Mouse (Mus musculus) liver, embryonic 16.5 days (tissue): ENCODE results near the gene Atxn7l3b. TPM values are rescaled to one million over a fixed set of nuclear protein-coding genes. Genes with fewer than 3 reads are reported as not detected.
"Not testable (repeated sequence)": the region's sequence is repeated elsewhere in the genome, so short reads cannot be mapped to it uniquely, and the experiment has no call there.

Experiments
- ATAC-seq: fragments of 200-750 bp; cut with Nextera tagmentation; 2 replicates; pipeline ENCODE4 v1.8.0; 2017; ENCODE audit warnings: low read depth, mild to moderate bottlenecking, moderate number of reproducible peaks, moderate library complexity
- H3K27ac ChIP-seq: fragments of 300-500 bp; sonication (generic); 2 replicates; pipeline ENCODE4 v1.5.1; 2014; ENCODE audit warnings: mild to moderate bottlenecking, low read length
- H3K27me3 ChIP-seq: fragments of 300-500 bp; sonication (generic); 2 replicates; pipeline ENCODE4 v1.6.1; 2014; ENCODE audit warnings: low read depth, low read length, mixed read lengths; ENCODE audit not compliant: control insufficient read depth, insufficient read depth
- H3K36me3 ChIP-seq: fragments of 300-500 bp; sonication (generic); 2 replicates; pipeline ENCODE4 v1.6.1; 2014; ENCODE audit warnings: mild to moderate bottlenecking; ENCODE audit not compliant: control insufficient read depth, insufficient read depth
- H3K4me1 ChIP-seq: fragments of 300-500 bp; sonication (generic); 2 replicates; pipeline ENCODE4 v1.6.1; 2014; ENCODE audit warnings: low read depth, low read length, mixed read lengths; ENCODE audit not compliant: control insufficient read depth
- H3K4me2 ChIP-seq: fragments of 300-500 bp; sonication (generic); 2 replicates; pipeline ENCODE4 v1.6.1; 2014; ENCODE audit warnings: low read depth, low read length, mixed read lengths
- H3K4me3 ChIP-seq: fragments of 300-500 bp; sonication (generic); 2 replicates; pipeline ENCODE4 v1.5.1; 2014; ENCODE audit warnings: low read depth, mild to moderate bottlenecking, low read length
- H3K9ac ChIP-seq: fragments of 300-500 bp; sonication (generic); 2 replicates; pipeline ENCODE4 v1.6.1; 2014; ENCODE audit warnings: low read depth, low read length
- H3K9me3 ChIP-seq: fragments of 300-500 bp; sonication (generic); replicated peaks from 2 replicates; pipeline ENCODE4 v1.6.1; 2016; ENCODE audit warnings: low read length; ENCODE audit not compliant: control insufficient read depth
- WGBS: fragments of 180-500 bp; shearing (Covaris S2); extraction: QIAGEN DNeasy Blood & Tissue Kit; methylation state at CpG from one replicate; pipeline ENCODE4 v1.1.7; 2014; ENCODE audit not compliant: insufficient replicate concordance; 5-methylcytosine and 5-hydroxymethylcytosine counted together
- polyA plus RNA-seq: library from polyadenylated mRNA; unstranded; fragments of >200 nt; fragmentation: Nextera tagmentation; extraction: Ambion mirVana; gene quantifications from 2 replicates; pipeline ENCODE4 v1.2.1, GENCODE M21; 2015

Gene Atxn7l3b
- 46.2 and 46.6 TPM in 2 replicates for polyA plus RNA-seq

DNA sequence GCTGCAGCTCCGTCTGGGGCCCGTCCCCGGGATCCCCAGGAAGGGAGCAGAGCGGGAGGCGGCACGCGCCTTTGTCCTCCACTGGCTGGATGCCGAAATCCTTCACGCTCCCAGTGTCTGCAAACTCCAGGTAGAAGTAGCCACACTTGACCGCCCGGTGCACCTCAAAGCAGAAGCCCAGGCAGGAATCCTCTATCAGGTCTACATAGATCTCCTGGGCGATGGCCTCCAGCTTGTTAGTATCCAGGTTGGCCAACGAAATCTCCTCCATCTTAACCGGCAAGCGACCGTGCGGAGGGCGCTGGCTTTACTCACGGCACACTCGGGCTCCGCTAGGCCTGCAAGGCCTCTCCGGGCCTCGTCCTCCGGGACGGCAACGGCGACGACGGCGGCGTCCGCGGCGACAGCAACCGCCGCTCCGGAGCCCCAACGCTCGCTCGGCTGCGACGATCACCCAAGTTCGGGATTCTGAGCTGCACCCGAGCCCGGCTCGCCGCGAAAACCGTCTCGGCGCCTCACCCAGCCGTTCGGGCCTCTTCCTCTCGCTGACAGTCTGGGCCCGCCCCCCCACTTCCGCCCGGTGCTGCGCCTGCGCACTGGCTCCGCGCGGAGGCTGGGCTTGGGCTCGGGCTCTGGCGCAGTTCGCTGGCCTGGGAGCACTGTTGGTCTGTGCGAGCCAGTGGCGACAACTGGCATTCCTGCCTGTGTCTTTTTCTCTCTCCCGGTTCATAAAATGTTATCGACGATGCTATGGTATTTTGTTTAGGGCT is at the start of gene Atxn7l3b:
Atxn7l3b (minus strand) TSS at position 550 of the 770 bp plus-strand sequence.
- no peaks in the 10 kb centered on the region for H3K9me3 ChIP-seq
- peak within 1 kb of the TSS; percentile 90 for H3K9ac ChIP-seq
- no peaks in the 10 kb centered on the region for H3K27me3 ChIP-seq
- peak within 1 kb of the TSS; percentile 76 for H3K4me2 ChIP-seq
- ATAC-seq, result peak; percentile 99
- peaks cover 2% of the 10 kb centered on the region; the same call in 1 of the 2 replicates for H3K36me3 ChIP-seq
- H3K4me1 ChIP-seq, result peaks cover 12% of the 10 kb centered on the region
- 2% methylated on average over 68 of the region's 70 CpGs for WGBS
- peak within 1 kb of the TSS; percentile 85 for H3K4me3 ChIP-seq
- peak within 1 kb of the TSS; percentile 91 for H3K27ac ChIP-seq

DNA sequence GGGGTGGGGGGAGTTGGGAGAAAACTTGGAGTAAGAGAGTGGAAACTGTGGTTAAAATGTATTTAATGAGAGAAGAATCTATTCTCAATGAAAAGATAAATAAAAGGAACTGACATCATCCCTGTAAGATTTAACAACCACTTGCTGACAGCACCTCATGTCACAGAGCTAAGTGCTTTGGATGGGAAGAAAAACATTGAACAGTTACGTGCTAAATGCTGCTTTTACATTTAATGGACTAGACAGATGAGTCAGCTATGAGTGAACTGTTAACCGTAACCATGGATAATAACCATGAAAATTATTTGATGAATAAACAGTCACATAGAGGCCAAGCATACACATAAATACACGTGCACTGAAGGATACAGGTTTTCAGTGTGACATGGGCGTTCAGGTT is 48.8 kb upstream of the Atxn7l3b start:
- H3K4me2 ChIP-seq, result no peak overlapping the region
- no peak for ATAC-seq
- no peaks in the 10 kb centered on the region for H3K4me1 ChIP-seq
- H3K4me3 ChIP-seq, result no peak overlapping the region
- WGBS, result 69% methylated on average over 4 of the region's 4 CpGs
- H3K9me3 ChIP-seq, result no peaks in the 10 kb centered on the region
- no peaks in the 10 kb centered on the region for H3K36me3 ChIP-seq
- no peak overlapping the region for H3K9ac ChIP-seq
- no peak overlapping the region for H3K27ac ChIP-seq
- H3K27me3 ChIP-seq, result no peaks in the 10 kb centered on the region

DNA sequence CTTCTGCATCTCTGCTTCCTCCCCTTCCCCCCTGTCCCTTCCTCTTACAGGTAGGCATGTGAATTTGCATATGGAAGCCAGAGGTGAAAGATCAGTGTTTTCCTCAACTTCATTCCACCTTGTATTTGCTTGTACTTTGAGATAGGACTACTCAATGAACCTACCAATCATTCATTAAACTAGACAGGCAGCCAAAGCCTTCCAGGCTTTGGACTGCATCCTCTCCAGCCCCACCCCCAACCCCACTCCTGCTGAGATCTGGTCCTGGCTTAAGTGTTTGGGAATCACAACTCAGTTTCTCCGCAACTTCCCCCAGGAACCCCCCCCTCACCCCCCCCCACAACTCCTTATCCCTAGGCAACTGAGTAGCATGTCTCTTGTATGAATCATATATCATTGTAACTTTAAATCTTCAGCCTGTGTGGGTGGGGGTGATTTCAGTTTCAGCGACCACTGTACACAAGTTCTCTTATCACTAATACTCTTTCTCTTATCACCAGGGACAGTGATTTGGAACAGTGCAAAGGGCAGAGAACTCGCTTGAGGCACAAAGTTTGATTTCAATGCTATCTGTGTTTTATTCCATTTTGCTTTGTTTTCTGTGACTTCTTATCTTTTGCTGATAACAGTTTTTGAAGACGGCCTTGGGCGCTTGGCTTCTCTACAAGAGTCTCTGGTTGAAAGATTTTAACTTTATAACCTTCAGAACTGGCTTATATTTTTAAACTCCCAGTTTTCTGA is 44.7 kb upstream of the Atxn7l3b start:
- peak; percentile 65 for ATAC-seq
- H3K9me3 ChIP-seq, result no peaks in the 10 kb centered on the region
- H3K36me3 ChIP-seq, result no peaks in the 10 kb centered on the region
- no peak overlapping the region for H3K4me2 ChIP-seq
- H3K9ac ChIP-seq, result no peak overlapping the region
- 26% methylated on average over 5 of the region's 5 CpGs for WGBS
- H3K27ac ChIP-seq, result no peak overlapping the region
- H3K27me3 ChIP-seq, result no peaks in the 10 kb centered on the region
- H3K4me3 ChIP-seq, result no peak overlapping the region
- no peaks in the 10 kb centered on the region for H3K4me1 ChIP-seq

DNA sequence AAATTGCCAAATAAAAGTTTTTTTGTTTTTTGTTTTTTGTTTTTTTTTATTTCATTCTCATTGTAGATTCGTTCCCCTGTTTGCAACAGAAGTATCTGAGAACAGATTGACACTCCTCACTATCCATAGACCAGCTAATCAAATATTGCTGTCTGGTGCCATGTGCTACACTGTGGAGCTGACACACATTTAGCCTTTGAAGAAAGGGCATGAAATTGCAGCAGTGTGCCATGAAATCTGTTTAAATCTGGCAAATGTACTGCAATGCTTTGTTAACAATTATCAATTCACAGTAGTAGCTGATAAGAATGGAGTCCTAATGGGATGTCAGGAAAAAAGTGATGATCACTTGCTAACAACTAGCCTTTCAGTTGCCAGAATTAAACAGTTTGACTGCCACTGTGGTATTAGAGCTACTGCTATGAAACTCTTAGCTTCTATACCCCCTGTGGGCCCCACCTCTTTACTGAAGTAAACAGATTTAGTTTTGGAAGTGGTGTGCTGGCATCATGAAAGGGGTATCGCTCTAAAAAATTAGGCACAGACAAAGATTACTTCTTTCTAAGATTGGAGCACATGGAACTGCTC is 41.3 kb upstream of the Atxn7l3b start:
- Histone ChIP-seq H3K27ac (no peak overlapping the region), H3K4me3 (no peak overlapping the region)
- 49% methylated on average over 2 of the region's 2 CpGs for WGBS

DNA sequence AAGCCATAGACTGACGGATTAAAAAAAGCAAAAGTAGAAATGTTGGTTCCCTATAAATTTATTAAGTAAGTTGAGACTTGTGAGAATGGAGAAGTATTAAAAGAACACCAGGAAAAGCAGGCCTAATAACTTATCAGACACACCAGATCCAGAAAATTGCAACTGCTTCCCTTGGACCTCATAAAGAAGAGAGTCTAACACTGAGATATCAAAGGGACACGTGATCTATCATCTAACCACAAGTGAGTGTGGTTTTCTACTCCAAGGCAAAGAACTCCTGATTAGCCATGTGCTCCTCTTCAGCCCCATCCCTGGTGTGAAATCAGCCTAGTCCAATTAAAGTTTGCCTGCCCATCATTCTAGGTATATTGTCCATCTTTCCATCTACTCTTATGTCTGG is 38.8 kb upstream of the Atxn7l3b start:
- no peaks in the 10 kb centered on the region for H3K9me3 ChIP-seq
- no peak overlapping the region for H3K4me2 ChIP-seq
- no peak overlapping the region for H3K27ac ChIP-seq
- H3K27me3 ChIP-seq, result no peaks in the 10 kb centered on the region
- ATAC-seq, result no peak
- no peak overlapping the region for H3K9ac ChIP-seq
- WGBS, result 29% methylated on average over 2 of the region's 2 CpGs
- no peaks in the 10 kb centered on the region for H3K4me1 ChIP-seq
- H3K36me3 ChIP-seq, result no peaks in the 10 kb centered on the region
- H3K4me3 ChIP-seq, result no peak overlapping the region

More for the DNA sequence above, 41.3 kb upstream of the Atxn7l3b start:
- Histone ChIP-seq H3K9me3 (no peaks in the 10 kb centered on the region), H3K9ac (no peak overlapping the region), H3K36me3 (no peaks in the 10 kb centered on the region), H3K4me1 (no peaks in the 10 kb centered on the region), H3K27me3 (no peaks in the 10 kb centered on the region), H3K4me2 (no peak overlapping the region)
- no peak for ATAC-seq

DNA sequence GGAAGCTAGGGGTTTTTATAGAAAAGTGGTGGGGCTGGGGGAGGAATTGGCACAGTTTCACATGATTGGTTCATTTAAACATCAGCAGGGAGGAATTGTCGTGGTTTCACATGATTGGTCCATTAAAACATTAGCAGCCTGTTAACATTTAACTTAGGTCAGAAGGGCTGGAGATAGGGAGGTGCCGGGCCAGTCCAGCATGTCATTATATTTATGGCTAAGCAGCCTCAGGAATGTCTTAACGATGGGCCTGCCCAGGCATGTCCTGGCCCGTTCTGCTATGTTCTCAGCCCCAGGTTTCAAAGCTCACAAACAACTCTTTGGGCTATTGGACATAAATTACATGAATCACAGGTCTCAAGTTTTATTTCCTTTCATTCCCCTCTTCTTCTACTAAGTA is 33.4 kb upstream of the Atxn7l3b start:
- H3K27ac ChIP-seq, H3K4me2 ChIP-seq, H3K4me1 ChIP-seq, H3K9me3 ChIP-seq, H3K9ac ChIP-seq, H3K4me3 ChIP-seq, H3K27me3 ChIP-seq, H3K36me3 ChIP-seq, ATAC-seq: not testable (repeated sequence)
- 39% methylated on average over 4 of the region's 4 CpGs for WGBS

DNA sequence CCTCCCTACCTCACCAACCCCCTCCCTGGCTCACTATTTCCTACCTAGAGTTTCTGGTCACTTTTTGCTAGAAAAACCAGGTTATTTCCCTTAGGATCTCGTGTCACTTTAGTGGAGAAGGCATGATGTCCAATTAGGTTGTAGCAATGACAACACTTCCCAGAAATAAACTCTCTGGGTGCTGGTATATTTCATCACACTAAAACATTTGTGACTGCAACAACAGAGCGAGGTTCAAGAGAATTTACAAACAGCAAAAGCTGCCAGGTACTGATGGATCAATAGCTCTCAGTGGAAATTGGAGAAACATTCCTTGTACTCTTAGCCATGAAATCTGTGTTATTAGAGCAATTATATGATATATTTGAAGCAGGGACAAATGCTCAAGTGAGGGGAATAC is 25.3 kb upstream of the Atxn7l3b start:
- no peaks in the 10 kb centered on the region for H3K9me3 ChIP-seq
- ATAC-seq, result no peak
- H3K4me1 ChIP-seq, result no peaks in the 10 kb centered on the region
- H3K9ac ChIP-seq, result no peak overlapping the region
- H3K4me3 ChIP-seq, result no peak overlapping the region
- no peaks in the 10 kb centered on the region for H3K36me3 ChIP-seq
- H3K27me3 ChIP-seq, result no peaks in the 10 kb centered on the region
- no peak overlapping the region for H3K4me2 ChIP-seq
- no peak overlapping the region for H3K27ac ChIP-seq
- WGBS, result 35% methylated on average over 2 of the region's 2 CpGs

DNA sequence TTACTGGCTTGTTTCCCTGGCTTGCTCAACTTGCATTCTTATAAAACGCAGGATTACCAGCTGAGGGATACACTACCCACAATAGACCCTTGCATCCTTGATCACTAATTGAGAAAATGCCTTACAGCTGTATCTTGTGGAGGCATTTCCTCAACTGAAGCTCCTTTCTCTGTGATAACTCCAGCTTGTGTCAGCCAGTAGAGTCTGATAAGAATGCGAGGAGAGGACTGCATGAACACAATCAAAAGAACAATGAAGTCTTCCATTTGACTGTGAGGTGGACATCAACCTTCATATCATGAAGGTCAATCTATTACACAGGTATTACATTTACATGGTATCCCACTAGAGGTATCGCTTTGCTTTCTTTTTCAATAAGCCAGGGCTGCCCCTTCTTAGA is 19.7 kb upstream of the Atxn7l3b start:
- no peak overlapping the region for H3K27ac ChIP-seq
- ATAC-seq, result no peak
- no peak overlapping the region for H3K4me3 ChIP-seq
- no peaks in the 10 kb centered on the region for H3K27me3 ChIP-seq
- H3K4me1 ChIP-seq, result no peaks in the 10 kb centered on the region
- 61% methylated on average over 3 of the region's 3 CpGs for WGBS
- no peak overlapping the region for H3K4me2 ChIP-seq
- no peak overlapping the region for H3K9ac ChIP-seq
- no peaks in the 10 kb centered on the region for H3K36me3 ChIP-seq
- H3K9me3 ChIP-seq, result no peaks in the 10 kb centered on the region

DNA sequence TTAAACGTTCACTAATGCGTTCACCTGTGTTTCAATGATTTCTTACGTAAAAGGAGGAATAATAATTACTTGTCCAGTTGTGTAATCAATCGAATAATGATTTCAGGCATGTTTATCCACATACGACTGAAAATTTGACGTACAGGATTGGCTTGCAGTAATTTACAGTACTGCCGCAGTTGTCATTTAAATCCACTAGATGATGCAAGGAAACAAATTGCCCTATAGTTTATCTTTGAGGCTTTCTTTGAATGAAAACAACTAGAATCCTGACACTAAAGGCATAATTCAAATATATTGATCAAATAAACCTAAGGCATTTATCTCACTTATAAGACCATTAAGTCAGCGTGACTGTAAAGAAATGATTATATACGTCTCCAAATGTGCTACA is 418 bp upstream of the Atxn7l3b start:
- WGBS, result 39% methylated on average over 9 of the region's 9 CpGs
- Histone ChIP-seq H3K4me2 (peak overlapping the region; percentile 76), H3K9ac (peak overlapping the region; percentile 90; the same call in 1 of the 2 replicates), H3K4me3 (peak overlapping the region; percentile 85), H3K27ac (no peak overlapping the region), H3K36me3 (peaks cover 2% of the 10 kb centered on the region; the same call in 1 of the 2 replicates), H3K9me3 (no peaks in the 10 kb centered on the region), H3K4me1 (peaks cover 12% of the 10 kb centered on the region), H3K27me3 (no peaks in the 10 kb centered on the region)
- ATAC-seq, result no peak
